Mouse (Mus musculus) spleen, embryonic (tissue): ENCODE measurements around the gene Ptprm.

Source experiments
- CTCF ChIA-PET: fragments of 350-600 bp; sonication (Branson Sonifier 250); formaldehyde crosslinking; loops from one replicate; lab custom pipeline; 2022; lab: Charles Lee

Ptprm gene

GRCm38 (mm10) chr17:67226991-67227390 is 127.3 kb downstream of the Ptprm start:
- CTCF ChIA-PET, result no interaction called here

- CTCF ChIA-PET, result no interaction called here
Measured at GRCm38 (mm10) chr17:67215326-67215725, 138.9 kb downstream of the Ptprm start.

GRCm38 (mm10) chr17:67213711-67214110 is 140.5 kb downstream of the Ptprm start:
- CTCF ChIA-PET, result no interaction called here

- CTCF ChIA-PET, result no interaction called here
Measured at GRCm38 (mm10) chr17:67209676-67210344, 144.4 kb downstream of the Ptprm start.

- CTCF ChIA-PET, result no interaction called here
Measured at GRCm38 (mm10) chr17:67208600-67208999, 145.7 kb downstream of the Ptprm start.

GRCm38 (mm10) chr17:67206984-67207383 is 147.3 kb downstream of the Ptprm start:
- CTCF ChIA-PET, result no interaction called here

GRCm38 (mm10) chr17:67201151-67201550 is 153.1 kb downstream of the Ptprm start:
- CTCF ChIA-PET, result no interaction called here

- CTCF ChIA-PET, result interaction anchor here (0.8 kb wide), 1 partner anchor 10 kb away, joined by 9 read pairs; no protein-coding TSS in a partner anchor
Measured at GRCm38 (mm10) chr17:67193728-67194127, 160.5 kb downstream of the Ptprm start.

- CTCF ChIA-PET, result no interaction called here
Measured at GRCm38 (mm10) chr17:67188514-67188913, 165.7 kb downstream of the Ptprm start.

- CTCF ChIA-PET, result no interaction called here
Measured at GRCm38 (mm10) chr17:67186879-67187278, 167.4 kb downstream of the Ptprm start.

- CTCF ChIA-PET, result no interaction called here
Measured at GRCm38 (mm10) chr17:67185942-67186341, 168.3 kb downstream of the Ptprm start.

GRCm38 (mm10) chr17:67179446-67179845 is 174.8 kb downstream of the Ptprm start:
- CTCF ChIA-PET, result no interaction called here

- CTCF ChIA-PET, result no interaction called here
Measured at GRCm38 (mm10) chr17:67178686-67179265, 175.5 kb downstream of the Ptprm start.

GRCm38 (mm10) chr17:67175836-67176235 is 178.4 kb downstream of the Ptprm start:
- CTCF ChIA-PET, result no interaction called here

GRCm38 (mm10) chr17:67171353-67171752 is 182.9 kb downstream of the Ptprm start:
- CTCF ChIA-PET, result no interaction called here

GRCm38 (mm10) chr17:67170696-67171095 is 183.6 kb downstream of the Ptprm start:
- CTCF ChIA-PET, result no interaction called here

GRCm38 (mm10) chr17:67165876-67166275 is 188.4 kb downstream of the Ptprm start:
- CTCF ChIA-PET, result no interaction called here

- CTCF ChIA-PET, result no interaction called here
Measured at GRCm38 (mm10) chr17:67159611-67160010, 194.6 kb downstream of the Ptprm start.

GRCm38 (mm10) chr17:67157089-67157752 is 197.0 kb downstream of the Ptprm start:
- CTCF ChIA-PET, result no interaction called here

- CTCF ChIA-PET, result no interaction called here
Measured at GRCm38 (mm10) chr17:67152218-67152617, 202.0 kb downstream of the Ptprm start.

GRCm38 (mm10) chr17:67150441-67150840 is 203.8 kb downstream of the Ptprm start:
- CTCF ChIA-PET, result no interaction called here

GRCm38 (mm10) chr17:67142183-67142756 is 212.0 kb downstream of the Ptprm start:
- CTCF ChIA-PET, result no interaction called here
